Mouse (Mus musculus) c-Kit-negative CD71-positive TER-119-positive erythroid progenitor cells, embryonic 14.5 days (primary cell): Measurements from ENCODE around the gene Gm8947.
"Not testable (repeated sequence)": the region's sequence is repeated elsewhere in the genome, so short reads cannot be mapped to it uniquely, and the experiment has no call there.

Experiments used
- DNase-seq: peaks from one replicate; pipeline ENCODE4 v3.0.0-alpha.2; 2013; ENCODE audit warnings: low read depth, low spot score

Gene Gm8947

GRCm38 (mm10) chr1:151192075-151192474 is at the start of gene Gm8947:
Gene Gm8947, plus strand, starts transcription at chr1:151192376.
- DNase-seq, result not testable (repeated sequence)

GRCm38 (mm10) chr1:151144471-151145146 is 47.6 kb upstream of the Gm8947 start:
- DNase-seq, result no peak

GRCm38 (mm10) chr1:151147801-151148200 is 44.4 kb upstream of the Gm8947 start:
- no peak for DNase-seq

DNA sequence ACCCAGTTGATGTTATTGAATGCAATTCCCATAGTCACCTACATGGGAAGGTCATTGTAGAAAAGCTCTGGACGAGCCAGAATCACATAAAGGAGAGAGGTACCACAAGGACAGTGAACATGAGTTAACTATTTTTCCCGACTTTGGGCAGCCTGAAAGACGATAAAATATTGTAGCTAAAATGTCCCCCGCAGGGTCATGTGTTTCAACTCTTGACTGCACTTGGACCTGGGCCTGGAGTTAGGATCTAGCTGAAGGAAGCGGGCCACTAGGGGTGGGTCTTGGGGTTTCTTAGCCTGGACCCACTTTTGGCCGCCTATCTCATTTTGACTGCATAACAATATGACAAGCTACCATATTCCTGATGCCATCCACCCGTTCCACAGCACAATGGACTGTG is 42.0 kb upstream of the Gm8947 start:
- DNase-seq, result no peak

GRCm38 (mm10) chr1:151151089-151151488 is 41.1 kb upstream of the Gm8947 start:
- DNase-seq, result no peak

- DNase-seq, result no peak
Observed at GRCm38 (mm10) chr1:151153056-151153652, 39.0 kb upstream of the Gm8947 start.

GRCm38 (mm10) chr1:151154131-151154530 is 38.0 kb upstream of the Gm8947 start:
- DNase-seq, result not testable (repeated sequence)

DNA sequence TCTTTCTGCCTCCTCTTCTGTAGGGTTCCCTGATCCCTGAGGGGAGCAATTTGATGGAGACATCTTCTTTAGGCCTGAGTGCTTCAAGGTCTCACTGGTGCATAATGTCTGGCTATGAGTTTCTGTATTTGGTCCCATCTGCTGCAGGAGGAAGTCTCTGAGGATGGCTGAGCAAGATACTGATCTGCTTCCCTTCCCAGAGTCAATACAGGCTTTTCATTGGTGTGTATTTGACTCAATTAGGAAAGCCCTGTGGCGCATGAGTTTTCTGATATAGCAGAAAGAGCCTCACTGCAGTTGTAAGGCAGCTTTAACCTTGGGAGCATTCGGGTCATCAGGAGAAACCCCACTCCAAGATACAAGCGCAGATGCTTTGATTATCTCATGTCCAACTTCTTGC is 36.0 kb upstream of the Gm8947 start:
- DNase-seq, result no peak

GRCm38 (mm10) chr1:151156777-151157632 is 35.2 kb upstream of the Gm8947 start:
- no peak for DNase-seq

DNA sequence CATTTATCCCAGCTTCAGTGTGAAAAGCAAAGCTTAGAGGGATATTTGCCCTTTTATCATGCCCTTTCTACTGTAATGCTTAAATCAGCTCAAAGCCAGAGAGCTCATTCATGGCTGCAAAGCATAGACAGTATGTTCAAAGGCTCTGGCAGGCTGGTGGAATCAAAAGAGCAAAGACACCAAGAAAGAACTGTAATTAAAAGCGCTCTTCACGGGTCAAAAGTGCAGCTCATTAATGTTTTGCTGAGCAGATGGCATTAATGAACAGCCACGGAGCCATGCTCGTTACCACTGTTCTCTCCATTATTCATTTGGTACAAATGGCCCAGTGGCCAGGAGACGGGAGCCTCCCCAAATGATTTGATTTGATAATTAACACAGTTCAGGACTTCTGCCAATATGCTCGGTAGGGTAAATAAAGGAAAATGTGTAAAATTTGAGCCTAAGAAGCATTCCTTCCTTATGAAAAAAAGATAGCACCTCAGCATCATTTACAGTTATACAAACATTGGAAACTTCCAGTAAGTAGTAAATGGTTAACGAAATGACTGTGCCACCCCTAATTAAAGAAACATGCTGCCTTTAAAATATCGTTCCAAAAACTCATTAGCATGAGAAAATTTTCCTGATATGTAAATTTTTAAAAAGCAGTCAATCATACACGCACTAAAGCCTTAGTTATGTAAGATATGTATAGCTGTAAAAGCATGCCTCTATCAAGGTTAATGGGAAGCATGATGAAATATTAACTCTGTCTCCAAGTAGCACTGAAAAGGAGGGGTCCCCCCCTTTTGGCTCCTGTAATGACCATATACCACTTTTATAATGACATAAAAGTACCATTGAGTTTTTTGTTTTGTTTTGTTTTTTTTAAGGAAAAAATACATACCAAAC is 34.0 kb upstream of the Gm8947 start:
- no peak for DNase-seq

- no peak for DNase-seq
Observed at GRCm38 (mm10) chr1:151158857-151159510, 33.2 kb upstream of the Gm8947 start.

GRCm38 (mm10) chr1:151166031-151166430 is 26.1 kb upstream of the Gm8947 start:
- DNase-seq, result no peak

DNA sequence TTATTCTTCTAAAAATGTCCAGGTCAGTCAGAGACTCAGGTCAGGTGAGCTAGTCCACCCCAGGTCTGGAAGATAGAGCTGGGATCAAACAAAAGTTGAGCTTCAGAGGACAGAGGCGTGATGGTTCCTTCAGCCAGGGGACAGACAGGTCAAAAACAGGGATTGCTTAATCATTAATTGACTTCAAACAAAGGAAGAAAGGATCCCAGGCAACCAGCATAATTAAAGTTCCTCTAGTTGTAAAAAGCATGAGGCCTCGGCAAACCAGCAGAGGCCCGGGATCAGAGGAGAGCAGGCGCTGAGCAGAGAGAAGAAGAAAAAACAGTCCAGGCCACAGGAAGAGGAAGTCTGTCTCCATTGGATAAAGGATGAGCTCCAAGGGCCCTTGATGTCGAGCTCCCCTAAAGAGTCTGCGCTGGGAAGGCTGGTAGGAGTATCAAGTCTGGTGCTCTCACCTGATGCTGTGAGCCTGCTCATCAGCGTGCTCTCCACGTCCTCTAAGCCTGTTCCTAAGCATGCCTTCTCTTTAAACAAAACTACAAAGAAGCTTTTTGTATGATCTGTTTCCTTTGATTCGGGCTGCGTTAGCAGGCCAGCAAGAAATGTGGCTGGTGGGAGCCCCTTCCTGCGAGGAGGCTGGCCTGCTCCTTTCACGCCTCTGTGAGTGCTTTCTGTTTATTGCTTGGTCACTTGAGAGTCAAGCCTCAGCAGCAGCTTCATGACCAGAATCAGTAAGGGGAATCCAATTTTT is 24.7 kb upstream of the Gm8947 start:
- DNase-seq, result no peak

GRCm38 (mm10) chr1:151168637-151169036 is 23.5 kb upstream of the Gm8947 start:
- DNase-seq, result no peak

DNA sequence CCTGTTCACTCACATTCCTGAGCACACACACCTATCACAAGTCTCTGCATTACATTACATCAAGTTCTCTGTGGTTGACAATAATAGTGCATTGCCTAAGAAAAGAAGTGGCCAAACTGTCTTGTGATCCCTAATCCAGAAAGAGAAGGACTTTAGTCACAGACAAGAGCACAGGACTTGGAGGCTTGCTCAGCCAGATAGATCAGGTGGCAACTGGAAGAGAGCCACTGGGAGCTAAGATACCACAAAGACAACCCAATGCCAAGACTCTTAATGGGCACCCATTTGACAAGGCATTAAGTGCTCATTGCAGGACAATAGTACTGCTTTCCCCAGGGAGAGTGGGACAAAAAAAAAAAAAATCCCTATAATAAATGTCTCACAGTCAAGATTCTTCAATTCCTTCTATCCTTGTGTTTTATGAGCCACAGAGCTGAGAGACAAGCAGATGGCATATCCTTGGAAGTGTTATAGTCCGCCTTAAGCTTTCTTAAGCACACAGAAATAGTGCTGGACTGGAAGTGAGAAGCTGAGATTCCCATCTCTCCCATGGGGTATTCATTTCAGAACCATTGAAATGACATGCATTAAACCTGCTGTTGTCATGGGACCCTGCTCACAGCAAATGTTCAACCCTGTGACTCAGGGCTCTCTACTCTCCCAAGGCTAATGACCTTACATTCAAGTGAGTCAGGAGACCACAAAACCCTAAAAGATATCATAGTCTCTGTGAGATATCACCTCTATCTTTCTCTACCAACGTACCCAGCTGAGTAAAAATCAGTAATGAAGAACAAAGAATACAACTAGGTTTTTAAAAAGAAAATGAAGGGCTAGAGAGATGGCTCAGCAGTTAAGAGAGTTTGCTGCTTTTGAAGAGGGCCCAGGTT is 20.4 kb upstream of the Gm8947 start:
- no peak for DNase-seq

DNA sequence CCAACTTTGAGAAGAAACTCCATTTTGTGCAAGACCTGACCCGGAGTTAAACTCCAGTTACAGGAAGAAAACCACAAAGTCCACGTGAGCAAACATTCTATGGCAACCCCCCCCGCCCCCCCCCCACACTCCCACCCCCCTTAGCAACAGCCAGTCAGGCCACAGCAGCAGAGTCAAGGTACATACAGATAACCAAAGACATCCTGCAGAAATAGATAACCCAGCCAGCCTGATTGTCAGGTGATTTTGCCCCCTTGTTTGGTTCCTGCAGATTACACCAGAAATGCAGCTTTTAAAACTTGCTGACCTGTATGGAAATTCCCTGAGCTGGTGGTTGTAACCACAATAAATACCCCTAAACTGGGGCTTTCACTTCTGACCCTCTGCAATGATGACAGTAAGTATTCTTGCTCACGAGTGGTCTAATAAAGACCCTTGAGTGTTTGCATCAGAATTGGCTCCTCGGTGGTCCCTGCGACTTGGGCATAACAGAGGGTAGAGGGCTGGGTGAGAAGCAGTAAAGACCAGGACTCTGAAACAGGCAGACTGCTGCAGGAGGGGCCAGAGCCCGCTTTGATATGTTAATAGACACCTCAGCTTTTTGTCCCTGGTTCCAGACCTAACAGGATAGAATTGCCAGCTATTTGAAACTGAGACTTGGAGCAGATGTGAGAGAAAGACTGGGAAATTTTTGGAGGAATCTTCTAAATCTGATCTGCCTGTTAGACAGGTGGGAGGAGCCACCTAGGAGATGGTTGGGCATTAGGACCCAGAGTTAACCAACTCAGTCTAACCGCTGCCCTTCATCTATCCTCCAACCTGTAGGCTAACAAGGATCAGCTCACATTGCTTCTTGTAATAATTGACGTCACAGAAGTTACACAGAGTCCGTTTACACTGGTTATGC is 14.9 kb upstream of the Gm8947 start:
- DNase-seq, result peak; percentile 58

DNA sequence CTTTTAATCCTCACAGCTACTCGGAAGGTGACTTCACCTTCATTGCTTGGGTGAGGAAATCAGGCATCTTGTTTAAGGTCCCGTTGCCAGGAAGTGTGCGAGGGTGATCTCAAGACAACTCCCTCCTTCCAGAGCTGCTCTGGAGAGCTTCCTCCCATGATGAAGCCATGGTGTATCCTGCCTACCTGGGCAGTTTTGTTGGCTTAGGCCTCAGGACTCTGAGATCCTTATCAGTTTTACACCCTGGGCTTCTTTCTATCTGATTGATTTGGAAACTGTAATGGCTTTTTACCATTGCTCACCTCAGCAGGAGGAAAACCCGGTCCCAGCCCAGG is 14.3 kb upstream of the Gm8947 start:
- no peak for DNase-seq

- no peak for DNase-seq
Observed at GRCm38 (mm10) chr1:151178505-151179083, 13.6 kb upstream of the Gm8947 start.
